Mouse (Mus musculus) megakaryocyte, embryonic 14.5 days (primary cell): ENCODE data around the gene Clcn5. TPM values are rescaled to one million over a fixed set of nuclear protein-coding genes. Genes with fewer than 3 reads are reported as not detected.
A peak's percentile ranks its signal among the peaks of the same experiment; 100 is the strongest.

Experiments
- H3K27me3 ChIP-seq: replicated peaks from 2 replicates; pipeline ENCODE3; 2012; ENCODE audit warnings: inconsistent platforms
- H3K36me3 ChIP-seq: replicated peaks from 2 replicates; pipeline ENCODE3; 2012; ENCODE audit warnings: low read length, inconsistent platforms, mixed read lengths
- H3K4me1 ChIP-seq: 2 replicates; pipeline ENCODE4 v1.6.1; 2012; ENCODE audit warnings: inconsistent platforms
- H3K4me3 ChIP-seq: replicated peaks from 2 replicates; pipeline ENCODE3; 2012; ENCODE audit warnings: moderate library complexity, mild to moderate bottlenecking, inconsistent platforms
- H3K9me3 ChIP-seq: 2 replicates; pipeline ENCODE4 v1.6.1; 2012; ENCODE audit warnings: inconsistent platforms
- FLI1 ChIP-seq: IDR thresholded peaks from 2 replicates; pipeline ENCODE4 v1.6.1; 2012; ENCODE audit warnings: low read length, inconsistent platforms, mixed read lengths
- GATA1 ChIP-seq: IDR thresholded peaks from 3 replicates; pipeline ENCODE4 v1.6.1; 2012; ENCODE audit warnings: mixed read lengths, low read length, inconsistent platforms, borderline replicate concordance
- polyA plus RNA-seq: library from polyadenylated mRNA; stranded (reverse); fragments of >175 nt; gene quantifications from 2 replicates; pipeline ENCODE4 v1.2.3, GENCODE M21; 2012; ENCODE audit warnings: low replicate concordance; ENCODE audit not compliant: insufficient read depth

Clcn5 gene
- 0.12 TPM in 1 of 2 replicates, not detected in the other for polyA plus RNA-seq

GRCm38 (mm10) chrX:7319089-7319721, at the start of gene Clcn5:
Gene Clcn5 (minus strand): TSS chrX:7319358.
- no peaks in the 10 kb centered on the region for H3K36me3 ChIP-seq
- TF ChIP-seq GATA1: no peak
- no peak for TF ChIP-seq FLI1
- peak within 1 kb of the TSS; percentile 94 for H3K4me3 ChIP-seq
- no peaks in the 10 kb centered on the region for H3K4me1 ChIP-seq
- H3K27me3 ChIP-seq: peaks cover 12% of the 10 kb centered on the region
- peaks cover 5% of the 10 kb centered on the region; the same call in 1 of the 2 replicates for H3K9me3 ChIP-seq

- peaks cover 5% of the 10 kb centered on the region for H3K27me3 ChIP-seq
- TF ChIP-seq GATA1 (no peak), FLI1 (no peak)
- no peak overlapping the region for H3K4me3 ChIP-seq
- H3K4me1 ChIP-seq: no peaks in the 10 kb centered on the region
- H3K36me3 ChIP-seq: no peaks in the 10 kb centered on the region
- no peaks in the 10 kb centered on the region for H3K9me3 ChIP-seq
Observed at GRCm38 (mm10) chrX:7325455-7325854, 6.3 kb upstream of the Clcn5 start.

- no peaks in the 10 kb centered on the region for H3K4me1 ChIP-seq
- peaks cover 5% of the 10 kb centered on the region; the same call in 1 of the 2 replicates for H3K9me3 ChIP-seq
- no peaks in the 10 kb centered on the region for H3K36me3 ChIP-seq
- H3K4me3 ChIP-seq: no peak overlapping the region
- TF ChIP-seq GATA1 (no peak), FLI1 (no peak)
- peaks cover 7% of the 10 kb centered on the region for H3K27me3 ChIP-seq
Observed at GRCm38 (mm10) chrX:7322288-7322687, 3.1 kb upstream of the Clcn5 start.

GRCm38 (mm10) chrX:7320571-7320970, 1.4 kb upstream of the Clcn5 start:
- Histone ChIP-seq H3K4me1 (no peaks in the 10 kb centered on the region), H3K9me3 (peaks cover 5% of the 10 kb centered on the region; the same call in 1 of the 2 replicates), H3K27me3 (peaks cover 7% of the 10 kb centered on the region), H3K36me3 (no peaks in the 10 kb centered on the region), H3K4me3 (no peak overlapping the region)
- no peak for TF ChIP-seq FLI1
- TF ChIP-seq GATA1: no peak

GRCm38 (mm10) chrX:7318551-7319025, 570 bp downstream of the Clcn5 start:
- Histone ChIP-seq H3K4me3 (peak overlapping the region; percentile 94), H3K4me1 (no peaks in the 10 kb centered on the region), H3K9me3 (peaks cover 5% of the 10 kb centered on the region; the same call in 1 of the 2 replicates), H3K27me3 (peaks cover 12% of the 10 kb centered on the region), H3K36me3 (no peaks in the 10 kb centered on the region)
- no peak for TF ChIP-seq GATA1
- no peak for TF ChIP-seq FLI1

GRCm38 (mm10) chrX:7315115-7315514, 4.0 kb downstream of the Clcn5 start:
- H3K9me3 ChIP-seq: peaks cover 5% of the 10 kb centered on the region; the same call in 1 of the 2 replicates
- H3K36me3 ChIP-seq: no peaks in the 10 kb centered on the region
- H3K27me3 ChIP-seq: peaks cover 12% of the 10 kb centered on the region
- H3K4me1 ChIP-seq: no peaks in the 10 kb centered on the region
- H3K4me3 ChIP-seq: no peak overlapping the region
- TF ChIP-seq GATA1: no peak
- no peak for TF ChIP-seq FLI1

GRCm38 (mm10) chrX:7314645-7315044, 4.5 kb downstream of the Clcn5 start:
- Histone ChIP-seq H3K4me3 (no peak overlapping the region), H3K36me3 (no peaks in the 10 kb centered on the region), H3K9me3 (peaks cover 5% of the 10 kb centered on the region; the same call in 1 of the 2 replicates), H3K27me3 (peaks cover 12% of the 10 kb centered on the region), H3K4me1 (no peaks in the 10 kb centered on the region)
- TF ChIP-seq GATA1 (no peak), FLI1 (no peak)

GRCm38 (mm10) chrX:7308242-7308641, 10.9 kb downstream of the Clcn5 start:
- peak overlapping the region; percentile 53 for H3K4me3 ChIP-seq
- H3K27me3 ChIP-seq: no peaks in the 10 kb centered on the region
- TF ChIP-seq FLI1 (no peak), GATA1 (no peak)
- no peaks in the 10 kb centered on the region for H3K9me3 ChIP-seq
- H3K36me3 ChIP-seq: no peaks in the 10 kb centered on the region
- peaks cover 8% of the 10 kb centered on the region; the same call in 1 of the 2 replicates for H3K4me1 ChIP-seq

GRCm38 (mm10) chrX:7306861-7307260, 12.3 kb downstream of the Clcn5 start:
- H3K4me1 ChIP-seq: peaks cover 8% of the 10 kb centered on the region; the same call in 1 of the 2 replicates
- no peaks in the 10 kb centered on the region for H3K9me3 ChIP-seq
- H3K4me3 ChIP-seq: no peak overlapping the region
- no peak for TF ChIP-seq GATA1
- no peak for TF ChIP-seq FLI1
- H3K27me3 ChIP-seq: no peaks in the 10 kb centered on the region
- no peaks in the 10 kb centered on the region for H3K36me3 ChIP-seq

GRCm38 (mm10) chrX:7292981-7293380, 26.2 kb downstream of the Clcn5 start:
- H3K9me3 ChIP-seq: no peaks in the 10 kb centered on the region
- no peaks in the 10 kb centered on the region for H3K4me1 ChIP-seq
- H3K27me3 ChIP-seq: peaks cover 2% of the 10 kb centered on the region
- H3K36me3 ChIP-seq: no peaks in the 10 kb centered on the region
- no peak overlapping the region for H3K4me3 ChIP-seq
- no peak for TF ChIP-seq FLI1
